Mouse (Mus musculus) brain, embryonic 14.5 days (tissue): ENCODE results near the gene P4hb.
"Not testable (repeated sequence)": the region's sequence is repeated elsewhere in the genome, so short reads cannot be mapped to it uniquely, and the experiment has no call there.

Experiments
- CTCF ChIP-seq: fragments of 200-500 bp; IDR thresholded peaks from 2 replicates; pipeline ENCODE4 v1.5.1; 2012; ENCODE audit warnings: inconsistent platforms, mild to moderate bottlenecking, moderate library complexity, borderline replicate concordance; ENCODE audit not compliant: insufficient read depth, insufficient read length; ENCODE audit errors: extremely low read depth
- POLR2A ChIP-seq: fragments of 200-500 bp; IDR thresholded peaks from 2 replicates; pipeline ENCODE4 v1.6.1; 2012; ENCODE audit warnings: mild to moderate bottlenecking, inconsistent platforms, borderline replicate concordance; ENCODE audit not compliant: poor library complexity, insufficient read depth, insufficient read length, severe bottlenecking; ENCODE audit errors: extremely low read depth

- TF ChIP-seq CTCF, POLR2A: not testable (repeated sequence)
These were observed 9.9 kb upstream of the P4hb start for GRCm38 (mm10) chr11:120582982-120583293.
